Mouse (Mus musculus): ENCODE measurements around the gene Ppfibp2. TPM values are rescaled to one million over a fixed set of nuclear protein-coding genes. Genes with fewer than 3 reads are reported as not detected.
A peak's percentile ranks its signal among the peaks of the same experiment; 100 is the strongest.

Gene Ppfibp2
- polyA plus RNA-seq, 1 experiment from 2014 or later: 6.6 TPM

- H3K4me3 ChIP-seq: no peak overlapping the region
- no peak for DNase-seq (ENCODE audit: low spot score)
- peaks cover 19% of the 10 kb centered on the region for H3K4me1 ChIP-seq
- no peaks in the 10 kb centered on the region for H3K9me3 ChIP-seq (replicated peaks)
- H3K27me3 ChIP-seq (ENCODE audit: low read depth, poor library complexity, severe bottlenecking): peaks cover 4% of the 10 kb centered on the region; the same call in 1 of the 2 replicates
- no peak overlapping the region for H3K27ac ChIP-seq (replicated peaks)
- WGBS: 90% methylated on average over 6 of the region's 6 CpGs
- no peaks in the 10 kb centered on the region for H3K36me3 ChIP-seq
These were observed 61.4 kb downstream of the Ppfibp2 start for GRCm38 (mm10) chr7:107656451-107656850.

GRCm38 (mm10) chr7:107659186-107659918 is 64.3 kb downstream of the Ppfibp2 start:
- Histone ChIP-seq H3K27me3 (ENCODE audit: low read depth, poor library complexity, severe bottlenecking) (peaks cover 20% of the 10 kb centered on the region), H3K4me1 (peaks cover 48% of the 10 kb centered on the region), H3K36me3 (no peaks in the 10 kb centered on the region), H3K27ac (replicated peaks) (peak overlapping the region; percentile 74; the same call in 1 of the 2 replicates), H3K9me3 (replicated peaks) (no peaks in the 10 kb centered on the region), H3K4me3 (no peak overlapping the region)
- 87% methylated on average over 8 of the region's 8 CpGs for WGBS
- no peak for DNase-seq (ENCODE audit: low spot score)

GRCm38 (mm10) chr7:107661189-107661842 is 66.3 kb downstream of the Ppfibp2 start:
- 9% methylated on average over 8 of the region's 8 CpGs for WGBS
- no peak overlapping the region for H3K4me3 ChIP-seq
- H3K27ac ChIP-seq (replicated peaks): peak overlapping the region; percentile 74
- H3K4me1 ChIP-seq: peaks cover 68% of the 10 kb centered on the region
- no peaks in the 10 kb centered on the region for H3K36me3 ChIP-seq
- H3K27me3 ChIP-seq (ENCODE audit: low read depth, poor library complexity, severe bottlenecking): peaks cover 25% of the 10 kb centered on the region
- no peaks in the 10 kb centered on the region for H3K9me3 ChIP-seq (replicated peaks)
- peak; percentile 82 for DNase-seq (ENCODE audit: low spot score)

GRCm38 (mm10) chr7:107661843-107662281 is 66.9 kb downstream of the Ppfibp2 start:
- peak overlapping the region; percentile 74 for H3K27ac ChIP-seq (replicated peaks)
- no peak overlapping the region for H3K4me3 ChIP-seq
- H3K36me3 ChIP-seq: no peaks in the 10 kb centered on the region
- peaks cover 25% of the 10 kb centered on the region for H3K27me3 ChIP-seq (ENCODE audit: low read depth, poor library complexity, severe bottlenecking)
- DNase-seq (ENCODE audit: low spot score): no peak
- H3K4me1 ChIP-seq: peaks cover 73% of the 10 kb centered on the region
- WGBS: 55% methylated on average over 5 of the region's 5 CpGs
- no peaks in the 10 kb centered on the region for H3K9me3 ChIP-seq (replicated peaks)

- Histone ChIP-seq H3K4me1 (peaks cover 78% of the 10 kb centered on the region), H3K27ac (replicated peaks) (no peak overlapping the region), H3K27me3 (ENCODE audit: low read depth, poor library complexity, severe bottlenecking) (peaks cover 25% of the 10 kb centered on the region), H3K36me3 (no peaks in the 10 kb centered on the region), H3K4me3 (no peak overlapping the region), H3K9me3 (replicated peaks) (no peaks in the 10 kb centered on the region)
- WGBS: 91% methylated on average over 6 of the region's 6 CpGs
- no peak for DNase-seq (ENCODE audit: low spot score)
These were observed 68.6 kb downstream of the Ppfibp2 start for GRCm38 (mm10) chr7:107663621-107664020.

GRCm38 (mm10) chr7:107664063-107665056 is 69.4 kb downstream of the Ppfibp2 start:
- Histone ChIP-seq H3K27ac (replicated peaks) (peak overlapping the region; percentile 86), H3K36me3 (no peaks in the 10 kb centered on the region), H3K4me1 (peaks cover 78% of the 10 kb centered on the region), H3K27me3 (ENCODE audit: low read depth, poor library complexity, severe bottlenecking) (peaks cover 25% of the 10 kb centered on the region), H3K4me3 (no peak overlapping the region), H3K9me3 (replicated peaks) (no peaks in the 10 kb centered on the region)
- WGBS: 44% methylated on average over 8 of the region's 8 CpGs
- no peak for DNase-seq (ENCODE audit: low spot score)

- Histone ChIP-seq H3K27ac (replicated peaks) (peak overlapping the region; percentile 86), H3K4me3 (peak overlapping the region; percentile 39; the same call in 1 of the 2 replicates), H3K36me3 (no peaks in the 10 kb centered on the region), H3K27me3 (ENCODE audit: low read depth, poor library complexity, severe bottlenecking) (peaks cover 21% of the 10 kb centered on the region), H3K9me3 (replicated peaks) (no peaks in the 10 kb centered on the region), H3K4me1 (peaks cover 71% of the 10 kb centered on the region)
- DNase-seq (ENCODE audit: low spot score): no peak
- WGBS: 53% methylated on average over 4 of the region's 4 CpGs
These were observed 70.2 kb downstream of the Ppfibp2 start for GRCm38 (mm10) chr7:107665221-107665585.

GRCm38 (mm10) chr7:107665586-107666261 is 70.7 kb downstream of the Ppfibp2 start:
- peaks cover 66% of the 10 kb centered on the region for H3K4me1 ChIP-seq
- H3K27ac ChIP-seq (replicated peaks): peak overlapping the region; percentile 86
- 18% methylated on average over 9 of the region's 9 CpGs for WGBS
- H3K36me3 ChIP-seq: no peaks in the 10 kb centered on the region
- H3K9me3 ChIP-seq (replicated peaks): no peaks in the 10 kb centered on the region
- peaks cover 21% of the 10 kb centered on the region for H3K27me3 ChIP-seq (ENCODE audit: low read depth, poor library complexity, severe bottlenecking)
- DNase-seq (ENCODE audit: low spot score): peak; percentile 47
- peak overlapping the region; percentile 39 for H3K4me3 ChIP-seq

- no peaks in the 10 kb centered on the region for H3K36me3 ChIP-seq
- H3K27ac ChIP-seq (replicated peaks): peak overlapping the region; percentile 86
- WGBS: 63% methylated on average over 13 of the region's 13 CpGs
- H3K4me3 ChIP-seq: peak overlapping the region; percentile 39
- no peak for DNase-seq (ENCODE audit: low spot score)
- peaks cover 21% of the 10 kb centered on the region for H3K27me3 ChIP-seq (ENCODE audit: low read depth, poor library complexity, severe bottlenecking)
- no peaks in the 10 kb centered on the region for H3K9me3 ChIP-seq (replicated peaks)
- peaks cover 59% of the 10 kb centered on the region for H3K4me1 ChIP-seq
These were observed 71.4 kb downstream of the Ppfibp2 start for GRCm38 (mm10) chr7:107666262-107666902.

- H3K4me3 ChIP-seq: no peak overlapping the region
- H3K27ac ChIP-seq (replicated peaks): no peak overlapping the region
- H3K27me3 ChIP-seq (ENCODE audit: low read depth, poor library complexity, severe bottlenecking): peaks cover 13% of the 10 kb centered on the region
- no peaks in the 10 kb centered on the region for H3K36me3 ChIP-seq
- WGBS: 93% methylated on average over 5 of the region's 5 CpGs
- no peaks in the 10 kb centered on the region for H3K9me3 ChIP-seq (replicated peaks)
- H3K4me1 ChIP-seq: peaks cover 38% of the 10 kb centered on the region
- no peak for DNase-seq (ENCODE audit: low spot score)
These were observed 73.5 kb downstream of the Ppfibp2 start for GRCm38 (mm10) chr7:107668514-107668913.

GRCm38 (mm10) chr7:107675224-107675623 is 80.2 kb downstream of the Ppfibp2 start:
- no peak overlapping the region for H3K27ac ChIP-seq (replicated peaks)
- H3K4me3 ChIP-seq: no peak overlapping the region
- H3K36me3 ChIP-seq: no peaks in the 10 kb centered on the region
- peaks cover 7% of the 10 kb centered on the region for H3K4me1 ChIP-seq
- H3K9me3 ChIP-seq (replicated peaks): no peaks in the 10 kb centered on the region
- DNase-seq (ENCODE audit: low spot score): no peak
- no peaks in the 10 kb centered on the region for H3K27me3 ChIP-seq (ENCODE audit: low read depth, poor library complexity, severe bottlenecking)
- 72% methylated on average over 3 of the region's 3 CpGs for WGBS
